Mouse (Mus musculus) brain, embryonic 14.5 days (tissue): ENCODE data around the gene Olfr9.

ENCODE experiments used
- CTCF ChIP-seq: fragments of 200-500 bp; IDR thresholded peaks from 2 replicates; pipeline ENCODE4 v1.5.1; 2012; ENCODE audit warnings: inconsistent platforms, mild to moderate bottlenecking, moderate library complexity, borderline replicate concordance; ENCODE audit not compliant: insufficient read depth, insufficient read length; ENCODE audit errors: extremely low read depth
- POLR2A ChIP-seq: fragments of 200-500 bp; IDR thresholded peaks from 2 replicates; pipeline ENCODE4 v1.6.1; 2012; ENCODE audit warnings: mild to moderate bottlenecking, inconsistent platforms, borderline replicate concordance; ENCODE audit not compliant: poor library complexity, insufficient read depth, insufficient read length, severe bottlenecking; ENCODE audit errors: extremely low read depth

- TF ChIP-seq CTCF (no peak), POLR2A (no peak)
These were observed 8.4 kb upstream of the Olfr9 start for GRCm38 (mm10) chr10:128980644-128981365.
